ENCODE assay signal across 13 mouse cellular contexts in genomic region chr4:33290878-33291277, GRCm38 (mm10). TPM values are rescaled to one million over a fixed set of nuclear protein-coding genes. Genes with fewer than 3 reads are reported as not detected.
A peak's percentile ranks its signal among the peaks of the same experiment; 100 is the strongest.
DNase-seq lines count a peak whose midpoint lies in the region; TF ChIP-seq lines count a peak whose summit lies in the region.
"Had no signal": no experiment of that assay in that cellular context is flagged by ENCODE, and none has a peak within 500 bp of the region (broad histone marks: within the 10 kb centered on the region; RNA-seq: fewer than 3 reads in every experiment).

No protein-coding gene starts in this region.

- H3K27ac ChIP-seq in layer of hippocampus, adult 2 months, result no peak overlapping the region
- H3K27ac ChIP-seq: embryonic facial prominence, embryonic 15.5 days; heart, embryonic 15.5 days; kidney, embryonic 15.5 days; midbrain, embryonic 10.5 days had no signal

- DNase-seq in layer of hippocampus, adult 2 months (ENCODE audit: low spot score in 2 of 2), result no peak
- no peak for DNase-seq in layer of hippocampus, postnatal 36 days
- DNase-seq in 416B (ENCODE audit: low read depth), result peak; percentile 85
- peak; percentile 71 for DNase-seq in CD4-positive helper T cell, adult 2 months (ENCODE audit: low read depth, low spot score)
- DNase-seq in adipocyte (ENCODE audit: low spot score), result peak; percentile 51
- DNase-seq in embryo, embryonic 10 days (ENCODE audit: low spot score), result no peak
- no peak for DNase-seq in adrenal gland, adult 18-20 months (ENCODE audit: low spot score in 2 of 2)
- DNase-seq: cerebellum, adult 11-12 months; thymus, postnatal 25 days had no signal

- TF ChIP-seq CTCF in layer of hippocampus, adult 2 months (conservative IDR thresholded peaks at IDR 0.05), result peak; percentile 39

- H3K4me3 ChIP-seq in layer of hippocampus, adult 2 months, result no peak overlapping the region
- H3K4me3 ChIP-seq: heart, embryonic 15.5 days; kidney, embryonic 15.5 days; midbrain, embryonic 10.5 days had no signal

RNA-seq across cellular contexts. Expression of gene Pnrc1, which starts 0.9 kb away (rescaled TPM):
- 100 to 1,000 TPM; 144 to 145 TPM for total RNA-seq in layer of hippocampus, adult 2 months (2021)
- total RNA-seq in layer of hippocampus, postnatal 36 days (2021), result 100 to 1,000 TPM; 137 to 151 TPM
- total RNA-seq in adrenal gland, adult 18-20 months (2021), result 100 to 1,000 TPM; 185 to 217 TPM

RNA-seq across cellular contexts. Expression of gene Rngtt, which starts 19.2 kb away (rescaled TPM):
- total RNA-seq in layer of hippocampus, adult 2 months (2021), result 10 to 100 TPM; 29.4 to 30.0 TPM
- total RNA-seq in layer of hippocampus, postnatal 36 days (2021), result 10 to 100 TPM; 29.0 to 29.7 TPM
- total RNA-seq in adrenal gland, adult 18-20 months (2021), result 10 to 100 TPM; 29.8 to 34.0 TPM

Comparison
In these comparisons a context has a peak if more than half of its experiments do, and no peak if none do; other contexts are left out.
1. DNase-seq: peak in 416B (single experiment), CD4-positive helper T cell, adult 2 months (single experiment) and adipocyte (single experiment); none in layer of hippocampus, adult 2 months (0 of 2), layer of hippocampus, postnatal 36 days (0 of 2), embryo, embryonic 10 days (single experiment) and adrenal gland, adult 18-20 months (0 of 2).